In genomic region chr11:45550376-45550775, GRCm38 (mm10) we compare ENCODE assay signal across 23 mouse cellular contexts.
DNase-seq lines count a peak whose midpoint lies in the region; ATAC-seq lines count a peak whose summit lies in the region.
"Had no signal": no experiment of that assay in that cellular context is flagged by ENCODE, and none has a peak within 500 bp of the region (broad histone marks: within the 10 kb centered on the region; RNA-seq: fewer than 3 reads in every experiment).

No protein-coding gene starts in this region.

- no peak overlapping the region for H3K4me3 ChIP-seq in forebrain, embryonic 12.5 days (replicated peaks)
- no peak overlapping the region for H3K4me3 ChIP-seq in forebrain, embryonic 10.5 days
- H3K4me3 ChIP-seq in kidney, embryonic 16.5 days (ENCODE audit: low read length): no peak overlapping the region
- H3K4me3 ChIP-seq in limb, embryonic 11.5 days (ENCODE audit: low read depth, low read length): no peak overlapping the region
- H3K4me3 ChIP-seq in neural tube, embryonic 15.5 days (replicated peaks): no peak overlapping the region
- H3K4me3 ChIP-seq: heart, adult 2 months; liver, embryonic 12.5 days had no signal

- peaks cover 6% of the 10 kb centered on the region for H3K4me1 ChIP-seq in forebrain, embryonic 12.5 days
- peaks cover 5% of the 10 kb centered on the region for H3K4me1 ChIP-seq in forebrain, embryonic 10.5 days
- no peaks in the 10 kb centered on the region for H3K4me1 ChIP-seq in kidney, embryonic 16.5 days (ENCODE audit: insufficient read depth, low read length)
- H3K4me1 ChIP-seq in limb, embryonic 11.5 days (ENCODE audit: control insufficient read depth, insufficient read depth, low read length): peaks cover 14% of the 10 kb centered on the region; the same call in 1 of the 2 replicates
- peaks cover 25% of the 10 kb centered on the region for H3K4me1 ChIP-seq in neural tube, embryonic 15.5 days
- H3K4me1 ChIP-seq: liver, embryonic 12.5 days had no signal

- peak overlapping the region; percentile 13; the same call in 1 of the 2 replicates for H3K4me2 ChIP-seq in forebrain, embryonic 12.5 days
- 0 out of 2 replicates have a peak overlapping the region, but pooled peaks have one; percentile 1 for H3K4me2 ChIP-seq in kidney, embryonic 16.5 days (replicated peaks; ENCODE audit: low read depth, low read length)
- peak overlapping the region; percentile 26; the same call in 1 of the 2 replicates for H3K4me2 ChIP-seq in limb, embryonic 11.5 days (ENCODE audit: low read depth, severe bottlenecking)
- H3K4me2 ChIP-seq in neural tube, embryonic 15.5 days: peak overlapping the region; percentile 28
- H3K4me2 ChIP-seq: liver, embryonic 12.5 days had no signal

- H3K27me3 ChIP-seq in forebrain, embryonic 12.5 days: no peaks in the 10 kb centered on the region
- no peaks in the 10 kb centered on the region for H3K27me3 ChIP-seq in forebrain, embryonic 10.5 days (ENCODE audit: poor library complexity, severe bottlenecking)
- peaks cover 5% of the 10 kb centered on the region; the same call in 1 of the 2 replicates for H3K27me3 ChIP-seq in kidney, embryonic 16.5 days (ENCODE audit: insufficient read depth, low read length)
- H3K27me3 ChIP-seq in limb, embryonic 11.5 days (ENCODE audit: control insufficient read depth, insufficient read depth, low read length): no peaks in the 10 kb centered on the region
- H3K27me3 ChIP-seq in neural tube, embryonic 15.5 days (replicated peaks): no peaks in the 10 kb centered on the region
- H3K27me3 ChIP-seq: liver, embryonic 12.5 days had no signal

- H3K9ac ChIP-seq in forebrain, embryonic 12.5 days: no peak overlapping the region
- no peak overlapping the region for H3K9ac ChIP-seq in kidney, embryonic 16.5 days (replicated peaks; ENCODE audit: low read length)
- no peak overlapping the region for H3K9ac ChIP-seq in limb, embryonic 11.5 days (ENCODE audit: low read length)
- H3K9ac ChIP-seq in neural tube, embryonic 15.5 days (replicated peaks): no peak overlapping the region
- H3K9ac ChIP-seq: liver, embryonic 12.5 days had no signal

- no peaks in the 10 kb centered on the region for H3K36me3 ChIP-seq in forebrain, embryonic 12.5 days (replicated peaks)
- no peaks in the 10 kb centered on the region for H3K36me3 ChIP-seq in forebrain, embryonic 10.5 days (replicated peaks)
- no peaks in the 10 kb centered on the region for H3K36me3 ChIP-seq in kidney, embryonic 16.5 days (ENCODE audit: insufficient read depth, low read length)
- no peaks in the 10 kb centered on the region for H3K36me3 ChIP-seq in limb, embryonic 11.5 days (ENCODE audit: control insufficient read depth, insufficient read depth, low read length)
- no peaks in the 10 kb centered on the region for H3K36me3 ChIP-seq in neural tube, embryonic 15.5 days
- H3K36me3 ChIP-seq: G1E; liver, embryonic 12.5 days had no signal

- no peaks in the 10 kb centered on the region for H3K9me3 ChIP-seq in forebrain, embryonic 12.5 days
- no peaks in the 10 kb centered on the region for H3K9me3 ChIP-seq in forebrain, embryonic 10.5 days
- H3K9me3 ChIP-seq in kidney, embryonic 16.5 days (ENCODE audit: low read length): no peaks in the 10 kb centered on the region
- no peaks in the 10 kb centered on the region for H3K9me3 ChIP-seq in limb, embryonic 11.5 days (ENCODE audit: control insufficient read depth, low read length)
- no peaks in the 10 kb centered on the region for H3K9me3 ChIP-seq in neural tube, embryonic 15.5 days (replicated peaks)
- H3K9me3 ChIP-seq: G1E; liver, embryonic 12.5 days had no signal

- ATAC-seq in forebrain, embryonic 12.5 days (ENCODE audit: low FRiP score): no peak
- no peak for ATAC-seq in kidney, embryonic 16.5 days (ENCODE audit: low FRiP score, low TSS enrichment)
- peak; percentile 91 for ATAC-seq in limb, embryonic 11.5 days (ENCODE audit: insufficient number of reproducible peaks, low FRiP score, low TSS enrichment, low read depth)
- peak; percentile 84 for ATAC-seq in neural tube, embryonic 15.5 days (ENCODE audit: low FRiP score)
- ATAC-seq: intestine, postnatal 0 days; liver, embryonic 12.5 days had no signal

- H3K27ac ChIP-seq in forebrain, embryonic 12.5 days: no peak overlapping the region
- H3K27ac ChIP-seq in forebrain, embryonic 10.5 days: no peak overlapping the region
- no peak overlapping the region for H3K27ac ChIP-seq in kidney, embryonic 16.5 days (ENCODE audit: low read length)
- peak overlapping the region; percentile 53 for H3K27ac ChIP-seq in limb, embryonic 11.5 days (replicated peaks; ENCODE audit: low read depth, low read length)
- H3K27ac ChIP-seq in neural tube, embryonic 15.5 days (replicated peaks): peak overlapping the region; percentile 77
- H3K27ac ChIP-seq: heart, adult 2 months; liver, embryonic 12.5 days had no signal

- DNase-seq in forebrain, embryonic 10.5 days (ENCODE audit: extremely low spot score, low spot score): no peak
- DNase-seq in kidney, postnatal 10 days: no peak
- DNase-seq in limb, embryonic 11.5 days (ENCODE audit: low spot score): peak; percentile 83
- DNase-seq in frontal cortex, adult 2 months (ENCODE audit: extremely low spot score in 1 of 2, low spot score in 1 of 2): no peak
- DNase-seq: adrenal gland, postnatal 14 days; cerebellum, adult 11 months; cerebellum, postnatal 10 days; gastrocnemius, postnatal 25 days; heart, adult 2 months; heart, postnatal 4 days; kidney, postnatal 25 days; layer of hippocampus, adult 9-11 months; lung, adult 2 months; lung, postnatal 4 days; right cerebral cortex, postnatal 14 days; spleen, adult 18-20 months; thymus, postnatal 36 days had no signal

- WGBS in forebrain, embryonic 12.5 days: 47% methylated on average over 7 of the region's 7 CpGs
- WGBS in forebrain, embryonic 10.5 days: 74% methylated on average over 7 of the region's 7 CpGs
- 16% methylated on average over 7 of the region's 7 CpGs for WGBS in kidney, embryonic 16.5 days
- WGBS in limb, embryonic 11.5 days: 7% methylated on average over 7 of the region's 7 CpGs
- 10% methylated on average over 7 of the region's 7 CpGs for WGBS in neural tube, embryonic 15.5 days

Comparison
In these comparisons a context has a peak if more than half of its experiments do, and no peak if none do; other contexts are left out.
1. ATAC-seq: peak in limb, embryonic 11.5 days (single experiment) and neural tube, embryonic 15.5 days (single experiment); none in forebrain, embryonic 12.5 days (single experiment) and kidney, embryonic 16.5 days (single experiment).
2. H3K27ac ChIP-seq: peak in limb, embryonic 11.5 days (single experiment) and neural tube, embryonic 15.5 days (single experiment); none in forebrain, embryonic 12.5 days (single experiment), forebrain, embryonic 10.5 days (single experiment) and kidney, embryonic 16.5 days (single experiment).
3. Peak in every context shown above with its lines, with median percentiles within 50 percentile points of each other: H3K4me2 ChIP-seq.